In genomic region chr2:27096341-27096981, GRCm38 (mm10) we compare ENCODE assay signal across 9 mouse cellular contexts. TPM values are rescaled to one million over a fixed set of nuclear protein-coding genes. Genes with fewer than 3 reads are reported as not detected.
DNase-seq lines count a peak whose midpoint lies in the region; ATAC-seq and TF ChIP-seq lines count a peak whose summit lies in the region.
"Had no signal": no experiment of that assay in that cellular context is flagged by ENCODE, and none has a peak within 500 bp of the region (broad histone marks: within the 10 kb centered on the region; RNA-seq: fewer than 3 reads in every experiment).

No protein-coding gene starts in this region.

- no peak overlapping the region for H3ac ChIP-seq in myocyte (ENCODE audit: control insufficient read depth, insufficient read length)

- H3K27me3 ChIP-seq in hindbrain, embryonic 10.5 days (ENCODE audit: insufficient read depth, poor library complexity, severe bottlenecking): no peaks in the 10 kb centered on the region
- no peaks in the 10 kb centered on the region for H3K27me3 ChIP-seq in hindbrain, embryonic 11.5 days (ENCODE audit: control insufficient read depth, insufficient read depth, low read length)
- H3K27me3 ChIP-seq in myocyte (ENCODE audit: control insufficient read depth, insufficient read depth, insufficient read length): no peaks in the 10 kb centered on the region
- H3K27me3 ChIP-seq in cerebellum, adult 2 months (ENCODE audit: control insufficient read depth, insufficient read depth, low read length): no peaks in the 10 kb centered on the region

- no peak for DNase-seq in hindbrain, embryonic 10.5 days (ENCODE audit: low spot score)
- DNase-seq in hindbrain, embryonic 11.5 days (ENCODE audit: low spot score): no peak
- peak; percentile 36 for DNase-seq in kidney, postnatal 10 days
- DNase-seq in urinary bladder, postnatal 14 days (ENCODE audit: low spot score): no peak
- DNase-seq in adrenal gland, postnatal 25 days: no peak
- no peak for DNase-seq in cerebellum, adult 2 months

- H3K36me3 ChIP-seq in hindbrain, embryonic 10.5 days: no peaks in the 10 kb centered on the region
- no peaks in the 10 kb centered on the region for H3K36me3 ChIP-seq in hindbrain, embryonic 11.5 days (ENCODE audit: control insufficient read depth, insufficient read depth, low read length)
- H3K36me3 ChIP-seq in myocyte (ENCODE audit: control insufficient read depth, insufficient read depth): no peaks in the 10 kb centered on the region
- H3K36me3 ChIP-seq: midbrain, embryonic 12.5 days had no signal

- no peak for ATAC-seq in hindbrain, embryonic 11.5 days (ENCODE audit: low FRiP score)

- 73% methylated on average over 13 of the region's 13 CpGs for WGBS in hindbrain, embryonic 10.5 days
- 77% methylated on average over 13 of the region's 13 CpGs for WGBS in hindbrain, embryonic 11.5 days
- 65% methylated on average over 13 of the region's 13 CpGs for WGBS in cerebellum, adult 2 months

- no peak for TF ChIP-seq CTCF in cortical plate, adult 2 months (IDR thresholded peaks at IDR 0.05; ENCODE audit: extremely low read depth, insufficient read depth, low read length)
- TF ChIP-seq CTCF in cerebellum, adult 2 months (IDR thresholded peaks at IDR 0.05; ENCODE audit: borderline replicate concordance, insufficient read depth, low read depth, low read length): no peak

- H3K9me3 ChIP-seq in hindbrain, embryonic 10.5 days: no peaks in the 10 kb centered on the region
- no peaks in the 10 kb centered on the region for H3K9me3 ChIP-seq in hindbrain, embryonic 11.5 days (ENCODE audit: control insufficient read depth, low read length)
- H3K9me3 ChIP-seq: midbrain, embryonic 12.5 days had no signal

- peak overlapping the region; percentile 67; the same call in 1 of the 2 replicates for H3K27ac ChIP-seq in hindbrain, embryonic 10.5 days
- no peak overlapping the region for H3K27ac ChIP-seq in hindbrain, embryonic 11.5 days (ENCODE audit: low read depth, low read length)
- H3K27ac ChIP-seq in cortical plate, adult 2 months (ENCODE audit: insufficient read depth, low read length): peak overlapping the region; percentile 79
- no peak overlapping the region for H3K27ac ChIP-seq in cerebellum, adult 2 months (ENCODE audit: insufficient read depth, low read length)
- H3K27ac ChIP-seq: midbrain, embryonic 12.5 days had no signal

- H3K4me1 ChIP-seq in hindbrain, embryonic 10.5 days (replicated peaks): peaks cover 32% of the 10 kb centered on the region
- H3K4me1 ChIP-seq in hindbrain, embryonic 11.5 days (replicated peaks; ENCODE audit: control insufficient read depth, insufficient read depth, low read length): no peaks in the 10 kb centered on the region
- peaks cover 12% of the 10 kb centered on the region for H3K4me1 ChIP-seq in cortical plate, adult 2 months (ENCODE audit: control insufficient read depth, insufficient read depth, low read length)
- no peaks in the 10 kb centered on the region for H3K4me1 ChIP-seq in cerebellum, adult 2 months (ENCODE audit: control insufficient read depth, insufficient read depth, low read length)

- TF ChIP-seq POLR2A in cortical plate, adult 2 months (IDR thresholded peaks at IDR 0.05; ENCODE audit: extremely low read depth, insufficient read depth, low read length): no peak
- TF ChIP-seq POLR2A in myocyte (IDR thresholded peaks at IDR 0.05; ENCODE audit: insufficient read length, low read depth): no peak
- TF ChIP-seq POLR2A in cerebellum, adult 2 months (IDR thresholded peaks at IDR 0.05; ENCODE audit: borderline replicate concordance, insufficient read depth, low read length): no peak

- no peak overlapping the region for H3K4me3 ChIP-seq in hindbrain, embryonic 10.5 days
- no peak overlapping the region for H3K4me3 ChIP-seq in hindbrain, embryonic 11.5 days (ENCODE audit: low read depth, low read length)
- H3K4me3 ChIP-seq in cortical plate, adult 2 months (ENCODE audit: insufficient read depth, low read length): no peak overlapping the region
- peak overlapping the region; percentile 3 for H3K4me3 ChIP-seq in myocyte
- no peak overlapping the region for H3K4me3 ChIP-seq in cerebellum, adult 2 months (replicated peaks; ENCODE audit: insufficient read depth, low read depth, low read length)
- H3K4me3 ChIP-seq: midbrain, embryonic 12.5 days had no signal

- H3K9ac ChIP-seq in hindbrain, embryonic 11.5 days (ENCODE audit: low read depth, low read length): no peak overlapping the region
- H3K9ac ChIP-seq: midbrain, embryonic 12.5 days had no signal

- no peaks in the 10 kb centered on the region for H3K79me2 ChIP-seq in myocyte (ENCODE audit: control insufficient read depth, insufficient read depth)

- H3K4me2 ChIP-seq in hindbrain, embryonic 11.5 days (replicated peaks; ENCODE audit: low read depth, low read length): no peak overlapping the region
- peak overlapping the region; percentile 79 for H3K4me2 ChIP-seq in myocyte (ENCODE audit: low read depth)
- H3K4me2 ChIP-seq: midbrain, embryonic 12.5 days had no signal

TF ChIP-seq in myocyte, 11 proteins besides CTCF, POLR2A, EP300 and RAD21:
- TF ChIP-seq REST (IDR thresholded peaks at IDR 0.05; ENCODE audit: insufficient read depth, insufficient read length): no peak
- TF ChIP-seq E2F4 (IDR thresholded peaks at IDR 0.05; ENCODE audit: insufficient read depth): no peak
- TF ChIP-seq USF1 (IDR thresholded peaks at IDR 0.05; ENCODE audit: low read depth): no peak
- no peak for TF ChIP-seq TCF12 (IDR thresholded peaks at IDR 0.05; ENCODE audit: insufficient read depth, poor library complexity, severe bottlenecking)
- TF ChIP-seq SRF (IDR thresholded peaks at IDR 0.05; ENCODE audit: control insufficient read depth, insufficient read length, low read depth): no peak
- no peak for TF ChIP-seq MYOG (IDR thresholded peaks at IDR 0.05; ENCODE audit: control insufficient read depth in 1 of 3, insufficient read depth in 1 of 3, insufficient read length in 2 of 3, low read depth in 2 of 3)
- no peak for TF ChIP-seq CEBPB (IDR thresholded peaks at IDR 0.05; ENCODE audit: insufficient read depth, poor library complexity, severe bottlenecking)
- no peak for TF ChIP-seq POLR2AphosphoS2 (IDR thresholded peaks at IDR 0.05; ENCODE audit: insufficient read length, low read depth)
TF ChIP-seq in myocyte: peak in this region for 0.

RNA-seq across cellular contexts. Expression of gene Adamtsl2, which starts 17.3 kb away (rescaled TPM):
- 4.0 and 7.0 TPM in 2 replicates for polyA plus RNA-seq in hindbrain, embryonic 10.5 days (2016; fragmentation: Nextera tagmentation; extraction: Ambion mirVana)
- 5.6 and 6.2 TPM in 2 replicates for polyA plus RNA-seq in hindbrain, embryonic 11.5 days (2014; fragmentation: Nextera tagmentation; extraction: Ambion mirVana)
- 32.0 and 36.7 TPM in 2 replicates for polyA plus RNA-seq in cortical plate, adult 2 months (2012; rRNA removed)
- polyA plus RNA-seq in myocyte (2012; fragmentation: generic; extraction: Trizol): 17.6 TPM
- total RNA-seq in adrenal gland, postnatal 25 days (2021): 17.4 and 17.9 TPM in 2 replicates
- polyA plus RNA-seq in cerebellum, adult 2 months (2012; rRNA removed): 3.8 and 4.1 TPM in 2 replicates

RNA-seq across cellular contexts. Expression of gene Mymk, which starts 24.5 kb away (rescaled TPM):
- polyA plus RNA-seq in hindbrain, embryonic 10.5 days (2016; fragmentation: Nextera tagmentation; extraction: Ambion mirVana): 0.11 and 0.29 TPM in 2 replicates
- 1.9 and 3.6 TPM in 2 replicates for polyA plus RNA-seq in hindbrain, embryonic 11.5 days (2014; fragmentation: Nextera tagmentation; extraction: Ambion mirVana)
- polyA plus RNA-seq in cortical plate, adult 2 months (2012; rRNA removed): 0.51 and 0.69 TPM in 2 replicates
- polyA plus RNA-seq in myocyte (2012; fragmentation: generic; extraction: Trizol): 1,410 TPM
- not detected in 2 replicates for total RNA-seq in adrenal gland, postnatal 25 days (2021)
- 0.22 and 0.43 TPM in 2 replicates for polyA plus RNA-seq in cerebellum, adult 2 months (2012; rRNA removed)

RNA-seq across cellular contexts. Expression of gene Fam163b, which starts 45.8 kb away (rescaled TPM):
- 0.26 TPM in 2 replicates for polyA plus RNA-seq in hindbrain, embryonic 10.5 days (2016; fragmentation: Nextera tagmentation; extraction: Ambion mirVana)
- 0.23 and 0.43 TPM in 2 replicates for polyA plus RNA-seq in hindbrain, embryonic 11.5 days (2014; fragmentation: Nextera tagmentation; extraction: Ambion mirVana)
- polyA plus RNA-seq in cortical plate, adult 2 months (2012; rRNA removed): 129 and 142 TPM in 2 replicates
- 0.04 TPM for polyA plus RNA-seq in myocyte (2012; fragmentation: generic; extraction: Trizol)
- total RNA-seq in adrenal gland, postnatal 25 days (2021): 1.6 and 2.3 TPM in 2 replicates
- 19.7 and 24.3 TPM in 2 replicates for polyA plus RNA-seq in cerebellum, adult 2 months (2012; rRNA removed)

Comparison
In these comparisons a context has a peak if more than half of its experiments do, and no peak if none do; other contexts are left out.
1. H3K27ac ChIP-seq: peak in hindbrain, embryonic 10.5 days (single experiment) and cortical plate, adult 2 months (single experiment); none in hindbrain, embryonic 11.5 days (single experiment) and cerebellum, adult 2 months (single experiment).
2. RNA of gene Mymk, which starts 24.5 kb away (polyA plus RNA-seq): 1,410 TPM in myocyte (single experiment); 1.9 to 3.6 TPM in hindbrain, embryonic 11.5 days, 0.51 to 0.69 TPM in cortical plate, adult 2 months, 0.22 to 0.43 TPM in cerebellum, adult 2 months and 0.11 to 0.29 TPM in hindbrain, embryonic 10.5 days; every median in the first group is over 100 times any median in the second.
3. RNA of gene Fam163b, which starts 45.8 kb away (polyA plus RNA-seq): 129 to 142 TPM in cortical plate, adult 2 months and 19.7 to 24.3 TPM in cerebellum, adult 2 months; 0.26 TPM in hindbrain, embryonic 10.5 days, 0.23 to 0.43 TPM in hindbrain, embryonic 11.5 days and 0.04 TPM in myocyte (single experiment); every median in the first group is over 10 times any median in the second.